Mouse (Mus musculus) heart, postnatal 0 days (tissue): Measurements from ENCODE around the gene Dll3. TPM values are rescaled to one million over a fixed set of nuclear protein-coding genes. Genes with fewer than 3 reads are reported as not detected.

ENCODE experiments used
- ATAC-seq: fragments of 200-750 bp; cut with Nextera tagmentation; 2 replicates; pipeline ENCODE4 v1.8.0; 2017; ENCODE audit warnings: low read depth, moderate number of reproducible peaks, moderate library complexity; ENCODE audit not compliant: insufficient read depth
- DNase-seq: peaks from one replicate; pipeline ENCODE4 v3.0.0-alpha.2; 2016; ENCODE audit warnings: low spot score
- H3K27ac ChIP-seq: fragments of 300-500 bp; sonication (generic); 2 replicates; pipeline ENCODE4 v1.5.1; 2014; ENCODE audit warnings: low read depth, mild to moderate bottlenecking
- H3K27me3 ChIP-seq: fragments of 300-500 bp; sonication (generic); 2 replicates; pipeline ENCODE4 v1.6.1; 2014; ENCODE audit warnings: low read length, mixed read lengths; ENCODE audit not compliant: control insufficient read depth, insufficient read depth
- H3K36me3 ChIP-seq: fragments of 300-500 bp; sonication (generic); replicated peaks from 2 replicates; pipeline ENCODE4 v1.6.1; 2014; ENCODE audit warnings: low read length, mixed read lengths; ENCODE audit not compliant: control insufficient read depth, insufficient read depth
- H3K4me1 ChIP-seq: fragments of 300-500 bp; sonication (generic); 2 replicates; pipeline ENCODE4 v1.6.1; 2014; ENCODE audit warnings: antibody characterized with exemption; ENCODE audit not compliant: control insufficient read depth, insufficient read depth
- H3K4me2 ChIP-seq: fragments of 300-500 bp; sonication (generic); 2 replicates; pipeline ENCODE4 v1.6.1; 2014; ENCODE audit warnings: low read depth, mild to moderate bottlenecking, low read length, moderate library complexity
- H3K4me3 ChIP-seq: fragments of 300-500 bp; sonication (generic); 2 replicates; pipeline ENCODE4 v1.5.1; 2014; ENCODE audit warnings: low read depth, low read length
- H3K9ac ChIP-seq: fragments of 300-500 bp; sonication (generic); replicated peaks from 2 replicates; pipeline ENCODE4 v1.6.1; 2014; ENCODE audit warnings: low read depth, low read length, mixed read lengths
- H3K9me3 ChIP-seq: fragments of 300-500 bp; sonication (generic); replicated peaks from 2 replicates; pipeline ENCODE4 v1.6.1; 2016; ENCODE audit warnings: low read length; ENCODE audit not compliant: control insufficient read depth
- CTCF ChIP-seq: IDR thresholded peaks from 2 replicates; pipeline ENCODE4 v1.5.1; 2016; ENCODE audit warnings: antibody characterized with exemption, control low read depth, low read depth
- EP300 ChIP-seq: IDR thresholded peaks from 2 replicates; pipeline ENCODE4 v1.6.1; 2016; ENCODE audit warnings: antibody characterized with exemption, low read depth
- WGBS: fragments of 180-500 bp; shearing (Covaris S2); extraction: QIAGEN DNeasy Blood & Tissue Kit; methylation state at CpG from one replicate; pipeline ENCODE4 v1.1.7; 2014; 5-methylcytosine and 5-hydroxymethylcytosine counted together
- polyA plus RNA-seq: library from polyadenylated mRNA; unstranded; fragments of >200 nt; fragmentation: Nextera tagmentation; extraction: Ambion mirVana; gene quantifications from 2 replicates; pipeline ENCODE4 v1.2.1, GENCODE M21; 2015
- total RNA-seq: library from RNA; depleted of rRNA; stranded (reverse); fragments of >200 nt; gene quantifications from 2 replicates; pipeline ENCODE4 v1.2.3, GENCODE M21; 2014; ENCODE audit warnings: low replicate concordance; rRNA removed

Gene Dll3
- total RNA-seq (not detected in 2 replicates), polyA plus RNA-seq (not detected in 2 replicates)

DNA sequence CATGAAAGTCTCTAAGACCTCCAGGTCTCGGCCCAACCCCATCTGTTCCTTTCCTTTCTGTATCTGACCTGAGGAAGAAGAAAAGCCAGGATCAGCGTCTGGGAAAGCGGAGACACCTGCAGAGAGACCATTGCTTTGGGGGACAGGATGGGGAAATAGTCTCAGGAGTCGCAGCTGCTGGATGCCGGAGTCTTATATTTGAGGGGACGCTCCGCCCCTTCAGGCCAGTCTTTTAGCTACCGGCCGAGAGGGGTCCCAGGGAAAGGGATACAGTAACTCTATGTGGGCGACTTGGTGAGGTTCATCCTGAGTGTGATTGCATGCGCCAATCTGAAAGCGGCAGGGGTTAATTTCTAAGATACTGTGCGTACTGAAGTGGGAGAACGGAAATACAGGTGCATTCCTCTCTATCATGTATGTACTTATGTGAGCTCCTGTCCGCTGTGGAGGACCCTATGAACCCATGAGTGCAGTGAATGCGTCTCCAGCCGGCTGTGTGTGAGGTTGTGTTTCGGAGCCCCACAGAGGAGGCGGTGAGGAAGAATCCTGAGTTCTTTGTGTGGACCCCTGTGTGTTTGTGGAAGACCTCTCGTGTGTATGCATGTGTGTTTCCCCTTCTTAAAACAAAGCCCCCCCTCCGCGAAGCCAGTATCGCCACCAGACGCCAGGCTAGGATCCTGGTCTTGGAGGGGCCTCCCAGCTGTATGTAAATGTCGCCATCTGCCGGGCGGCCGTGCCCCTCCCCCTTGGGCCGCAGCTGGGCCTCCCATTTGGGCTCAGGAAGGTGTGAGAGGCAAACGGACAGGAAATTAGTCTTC, at the start of gene Dll3:
TSS of gene Dll3 (minus strand) at position 623 of the 818 bp plus-strand sequence.
- Histone ChIP-seq H3K36me3 (peaks cover 22% of the 10 kb centered on the region), H3K4me2 (peak within 1 kb of the TSS; percentile 49), H3K4me1 (no peaks in the 10 kb centered on the region), H3K27ac (no peak within 1 kb of the TSS), H3K4me3 (peak within 1 kb of the TSS; percentile 25), H3K9me3 (no peaks in the 10 kb centered on the region), H3K27me3 (peaks cover 49% of the 10 kb centered on the region), H3K9ac (no peak within 1 kb of the TSS)
- WGBS, result under 1% methylated on average over 30 of the region's 30 CpGs
- DNase-seq, result peak; percentile 45
- ATAC-seq, result peak; percentile 62; the same call in 1 of the 2 replicates
- TF ChIP-seq EP300 (no peak), CTCF (peak; percentile 68)

- WGBS, result 41% methylated on average over 4 of the region's 4 CpGs
- Histone ChIP-seq H3K4me1 (peaks cover 16% of the 10 kb centered on the region), H3K9ac (peak overlapping the region; percentile 97), H3K4me2 (peak overlapping the region; percentile 97), H3K27ac (peak overlapping the region; percentile 86; the same call in 1 of the 2 replicates), H3K27me3 (no peaks in the 10 kb centered on the region), H3K36me3 (peaks cover 30% of the 10 kb centered on the region), H3K4me3 (peak overlapping the region; percentile 94), H3K9me3 (no peaks in the 10 kb centered on the region)
- TF ChIP-seq EP300, result no peak
- 0 out of 2 replicates have a peak, but pooled peaks have one; percentile 7 for TF ChIP-seq CTCF
- DNase-seq (no peak), ATAC-seq (no peak)
Observed at GRCm38 (mm10) chr7:28351676-28352191, 49.7 kb upstream of the Dll3 start.

GRCm38 (mm10) chr7:28350155-28350883, 48.3 kb upstream of the Dll3 start, which contains the start of gene Rps16:
Gene Rps16 (plus strand): TSS chr7:28350652.
- ATAC-seq (peak; percentile 96), DNase-seq (peak; percentile 99)
- Histone ChIP-seq H3K9ac (peak within 1 kb of the TSS; percentile 97), H3K36me3 (peaks cover 30% of the 10 kb centered on the region), H3K4me1 (peaks cover 16% of the 10 kb centered on the region), H3K4me3 (peak within 1 kb of the TSS; percentile 94), H3K9me3 (no peaks in the 10 kb centered on the region), H3K4me2 (peak within 1 kb of the TSS; percentile 97), H3K27ac (peak within 1 kb of the TSS; percentile 89), H3K27me3 (no peaks in the 10 kb centered on the region)
- under 1% methylated on average over 48 of the region's 50 CpGs for WGBS
- TF ChIP-seq EP300, result no peak
- TF ChIP-seq CTCF, result no peak

GRCm38 (mm10) chr7:28348601-28349000, 46.6 kb upstream of the Dll3 start:
- Histone ChIP-seq H3K9me3 (no peaks in the 10 kb centered on the region), H3K27me3 (no peaks in the 10 kb centered on the region), H3K4me3 (no peak overlapping the region), H3K9ac (no peak overlapping the region), H3K4me2 (no peak overlapping the region), H3K4me1 (peaks cover 16% of the 10 kb centered on the region), H3K27ac (no peak overlapping the region), H3K36me3 (peaks cover 19% of the 10 kb centered on the region)
- TF ChIP-seq CTCF (no peak), EP300 (no peak)
- ATAC-seq (no peak), DNase-seq (no peak)
- WGBS, result 73% methylated on average over 7 of the region's 7 CpGs

- DNase-seq (no peak), ATAC-seq (no peak)
- Histone ChIP-seq H3K4me3 (no peak overlapping the region), H3K27me3 (no peaks in the 10 kb centered on the region), H3K4me2 (no peak overlapping the region), H3K27ac (no peak overlapping the region), H3K4me1 (peaks cover 16% of the 10 kb centered on the region), H3K9ac (no peak overlapping the region), H3K9me3 (no peaks in the 10 kb centered on the region), H3K36me3 (peaks cover 11% of the 10 kb centered on the region)
- 33% methylated on average over 3 of the region's 3 CpGs for WGBS
- TF ChIP-seq EP300 (no peak), CTCF (no peak)
Observed at GRCm38 (mm10) chr7:28347746-28348145, 45.7 kb upstream of the Dll3 start.
